Mouse (Mus musculus) kidney, embryonic 15.5 days (tissue): ENCODE measurements around the gene Ccdc33. TPM values are rescaled to one million over a fixed set of nuclear protein-coding genes. Genes with fewer than 3 reads are reported as not detected.

ENCODE experiments used
- ATAC-seq: fragments of 200-750 bp; cut with Nextera tagmentation; replicated peaks from 2 replicates; pipeline ENCODE4 v1.8.0; 2017; ENCODE audit warnings: moderate TSS enrichment; ENCODE audit not compliant: low FRiP score
- H3K27ac ChIP-seq: fragments of 300-500 bp; sonication (generic); 2 replicates; pipeline ENCODE4 v1.5.1; 2015; ENCODE audit warnings: mild to moderate bottlenecking, inconsistent platforms
- H3K27me3 ChIP-seq: fragments of 300-500 bp; sonication (generic); 2 replicates; pipeline ENCODE4 v1.6.1; 2015; ENCODE audit warnings: inconsistent platforms
- H3K36me3 ChIP-seq: fragments of 300-500 bp; sonication (generic); 2 replicates; pipeline ENCODE4 v1.6.1; 2015; ENCODE audit warnings: inconsistent platforms
- H3K4me1 ChIP-seq: fragments of 300-500 bp; sonication (generic); 2 replicates; pipeline ENCODE4 v1.6.1; 2015; ENCODE audit warnings: inconsistent platforms
- H3K4me2 ChIP-seq: fragments of 300-500 bp; sonication (generic); 2 replicates; pipeline ENCODE4 v1.6.1; 2015; ENCODE audit warnings: moderate library complexity, mild to moderate bottlenecking, inconsistent platforms
- H3K4me3 ChIP-seq: fragments of 300-500 bp; sonication (generic); replicated peaks from 2 replicates; pipeline ENCODE4 v1.5.1; 2015; ENCODE audit warnings: mild to moderate bottlenecking, inconsistent platforms
- H3K9ac ChIP-seq: fragments of 300-500 bp; sonication (generic); 2 replicates; pipeline ENCODE4 v1.6.1; 2015; ENCODE audit warnings: mild to moderate bottlenecking, inconsistent platforms
- H3K9me3 ChIP-seq: fragments of 300-500 bp; sonication (generic); replicated peaks from 2 replicates; pipeline ENCODE4 v1.6.1; 2016; ENCODE audit warnings: inconsistent platforms
- WGBS: fragments of 180-500 bp; shearing (Covaris S2); methylation state at CpG from one replicate; pipeline ENCODE4 v1.1.7; 2015; ENCODE audit warnings: mixed read lengths; 5-methylcytosine and 5-hydroxymethylcytosine counted together
- polyA plus RNA-seq: library from polyadenylated mRNA; unstranded; fragments of >200 nt; fragmentation: Nextera tagmentation; extraction: Ambion mirVana; gene quantifications from 2 replicates; pipeline ENCODE4 v1.2.1, GENCODE M21; 2015

The Ccdc33 gene
- polyA plus RNA-seq, 1 experiment from 2014 or later, result 0.29 TPM

DNA sequence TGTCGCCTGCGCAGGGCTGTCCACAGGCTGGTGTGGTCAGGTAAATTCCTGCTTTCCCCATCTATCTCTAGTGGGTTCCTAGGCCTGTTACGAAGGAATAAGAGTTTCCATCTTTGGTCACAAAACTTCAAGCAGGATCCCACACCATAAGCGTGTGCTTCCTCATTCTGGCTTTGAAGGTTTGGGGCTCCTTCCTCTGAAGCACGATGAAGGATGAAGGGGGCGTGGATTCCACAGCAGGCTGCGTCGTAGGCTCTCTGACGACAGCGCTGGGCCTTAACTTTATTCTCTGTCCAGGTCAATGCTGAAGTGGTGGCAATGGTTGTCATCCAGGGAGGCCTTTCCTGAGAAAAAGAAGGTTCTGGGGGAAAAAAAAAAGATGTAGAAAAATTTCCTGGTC, 138.1 kb downstream of the Ccdc33 start:
- WGBS, result 76% methylated on average over 10 of the region's 10 CpGs
- no peak overlapping the region for H3K4me3 ChIP-seq
- ATAC-seq, result no peak

GRCm38 (mm10) chr9:57978858-57979257, 139.8 kb downstream of the Ccdc33 start:
- Histone ChIP-seq H3K4me1 (peaks cover 4% of the 10 kb centered on the region; the same call in 1 of the 2 replicates), H3K9me3 (no peaks in the 10 kb centered on the region), H3K9ac (no peak overlapping the region), H3K36me3 (no peaks in the 10 kb centered on the region), H3K27ac (no peak overlapping the region), H3K27me3 (no peaks in the 10 kb centered on the region), H3K4me3 (no peak overlapping the region), H3K4me2 (no peak overlapping the region)
- ATAC-seq, result no peak
- WGBS, result 51% methylated on average over 3 of the region's 3 CpGs

More for the DNA sequence above, 138.1 kb downstream of the Ccdc33 start:
- Histone ChIP-seq H3K9me3 (no peaks in the 10 kb centered on the region), H3K9ac (no peak overlapping the region), H3K4me1 (no peaks in the 10 kb centered on the region), H3K27me3 (no peaks in the 10 kb centered on the region), H3K36me3 (no peaks in the 10 kb centered on the region), H3K4me2 (no peak overlapping the region), H3K27ac (no peak overlapping the region)

Other genes starting within 250 kb of the Ccdc33 start
- gene Ubl7, start 207.8 kb downstream of the Ccdc33 start, polyA plus RNA-seq, result 104 and 114 TPM in 2 replicates
- gene Sema7a, start 178.7 kb downstream of the Ccdc33 start, polyA plus RNA-seq, result 0.39 and 0.45 TPM in 2 replicates
- 15.7 and 46.0 TPM in 2 replicates for gene Cyp11a1, start 112.4 kb downstream of the Ccdc33 start, polyA plus RNA-seq
- gene Stra6, start 55.0 kb downstream of the Ccdc33 start, polyA plus RNA-seq, result 28.0 and 29.7 TPM in 2 replicates
- gene Islr, start 85.5 kb upstream of the Ccdc33 start, polyA plus RNA-seq, result 78.7 and 94.7 TPM in 2 replicates
- gene Islr2, start 85.5 kb upstream of the Ccdc33 start, polyA plus RNA-seq, result 0.39 and 0.51 TPM in 2 replicates
- gene Pml, start 131.0 kb upstream of the Ccdc33 start, polyA plus RNA-seq, result 21.0 and 24.7 TPM in 2 replicates
- gene Stoml1, start 134.3 kb upstream of the Ccdc33 start, polyA plus RNA-seq, result 29.9 and 33.6 TPM in 2 replicates
- gene Loxl1, start 194.4 kb upstream of the Ccdc33 start, polyA plus RNA-seq, result 33.2 and 39.7 TPM in 2 replicates